Mouse (Mus musculus) 3134 (cell line): Measurements from ENCODE around the gene Pigg.
"Not testable (repeated sequence)": the region's sequence is repeated elsewhere in the genome, so short reads cannot be mapped to it uniquely, and the experiment has no call there.

Experiments
- DNase-seq: peaks from one replicate; pipeline ENCODE4 v3.0.0-alpha.2; 2011; ENCODE audit warnings: low spot score; ENCODE audit not compliant: insufficient read length; ENCODE audit errors: extremely low read depth

The Pigg gene

GRCm38 (mm10) chr5:108312224-108313064, at the start of gene Pigg:
Gene Pigg (plus strand): TSS chr5:108312609.
- DNase-seq = peak; percentile 91

- no peak for DNase-seq
Measured at GRCm38 (mm10) chr5:108262722-108263121, 49.7 kb upstream of the Pigg start.

GRCm38 (mm10) chr5:108263785-108264184, 48.6 kb upstream of the Pigg start:
- not testable (repeated sequence) for DNase-seq

GRCm38 (mm10) chr5:108266990-108267389, 45.4 kb upstream of the Pigg start:
- no peak for DNase-seq

GRCm38 (mm10) chr5:108268127-108269062, 44.0 kb upstream of the Pigg start, which contains the start of gene Dr1:
Gene Dr1 (plus strand): TSS chr5:108268897.
- DNase-seq = peak; percentile 94

GRCm38 (mm10) chr5:108269063-108269810, 43.2 kb upstream of the Pigg start:
- DNase-seq = no peak

GRCm38 (mm10) chr5:108269811-108270151, 42.6 kb upstream of the Pigg start:
- DNase-seq = no peak

- DNase-seq = no peak
Measured at GRCm38 (mm10) chr5:108270415-108270814, 42.0 kb upstream of the Pigg start.

GRCm38 (mm10) chr5:108271345-108271744, 41.1 kb upstream of the Pigg start:
- not testable (repeated sequence) for DNase-seq

GRCm38 (mm10) chr5:108286957-108287356, 25.5 kb upstream of the Pigg start:
- DNase-seq = no peak

GRCm38 (mm10) chr5:108301567-108301966, 10.8 kb upstream of the Pigg start:
- DNase-seq = no peak

- DNase-seq = no peak
Measured at GRCm38 (mm10) chr5:108313065-108313860, 854 bp downstream of the Pigg start.

GRCm38 (mm10) chr5:108331051-108331450, 18.6 kb downstream of the Pigg start:
- no peak for DNase-seq

GRCm38 (mm10) chr5:108337385-108337784, 25.0 kb downstream of the Pigg start:
- DNase-seq = no peak

GRCm38 (mm10) chr5:108338049-108338448, 25.6 kb downstream of the Pigg start:
- DNase-seq = no peak

GRCm38 (mm10) chr5:108343680-108344170, 31.3 kb downstream of the Pigg start:
- DNase-seq = no peak

GRCm38 (mm10) chr5:108345313-108346071, 33.1 kb downstream of the Pigg start:
- DNase-seq = no peak

GRCm38 (mm10) chr5:108347843-108348242, 35.4 kb downstream of the Pigg start:
- DNase-seq = no peak
